Mouse (Mus musculus) myocyte (in vitro differentiated cells): ENCODE results near the gene Eml1. TPM values are rescaled to one million over a fixed set of nuclear protein-coding genes. Genes with fewer than 3 reads are reported as not detected.

ENCODE experiments used
- H3K27me3 ChIP-seq: one replicate; pipeline ENCODE4 v1.6.1; 2011; ENCODE audit not compliant: control insufficient read depth, insufficient read depth, insufficient read length
- H3K36me3 ChIP-seq: one replicate; pipeline ENCODE4 v1.6.1; 2011; ENCODE audit not compliant: control insufficient read depth, insufficient read depth
- H3K4me2 ChIP-seq: one replicate; pipeline ENCODE4 v1.6.1; 2011; ENCODE audit warnings: low read depth, control low read depth
- H3K4me3 ChIP-seq: one replicate; pipeline ENCODE4 v1.5.1; 2011; ENCODE audit warnings: mild to moderate bottlenecking, control low read depth, moderate library complexity
- H3K79me2 ChIP-seq: one replicate; pipeline ENCODE4 v1.6.1; 2011; ENCODE audit not compliant: control insufficient read depth, insufficient read depth
- H3ac ChIP-seq: one replicate; pipeline ENCODE4 v1.6.1; 2011; ENCODE audit not compliant: control insufficient read depth, insufficient read length
- CEBPB ChIP-seq: IDR thresholded peaks from 2 replicates; pipeline ENCODE4 v1.6.1; 2011; ENCODE audit warnings: mild to moderate bottlenecking, moderate library complexity; ENCODE audit not compliant: poor library complexity, insufficient read depth, severe bottlenecking
- E2F4 ChIP-seq: IDR thresholded peaks from one replicate; pipeline ENCODE4 v1.6.1; 2011; ENCODE audit warnings: mild to moderate bottlenecking, control low read depth, moderate library complexity; ENCODE audit not compliant: insufficient read depth
- MAX ChIP-seq: IDR thresholded peaks from one replicate; pipeline ENCODE4 v1.6.1; 2011; ENCODE audit warnings: low read depth, mild to moderate bottlenecking, control low read depth
- MYOD1 ChIP-seq, 3 experiments: IDR thresholded peaks; one replicate each; pipeline ENCODE4 v1.6.1; 2011; ENCODE audit warnings: control low read depth in 2 of 3, low read depth in 2 of 3, mild to moderate bottlenecking in 2 of 3, moderate library complexity in 1 of 3; ENCODE audit not compliant: insufficient read length in 2 of 3, control insufficient read depth in 1 of 3
- MYOG ChIP-seq, 3 experiments: IDR thresholded peaks; one replicate each; pipeline ENCODE4 v1.6.1; 2011; ENCODE audit warnings: control low read depth in 2 of 3, low read depth in 2 of 3, mild to moderate bottlenecking in 2 of 3; ENCODE audit not compliant: insufficient read length in 2 of 3, control insufficient read depth in 1 of 3, insufficient read depth in 1 of 3
- POLR2A ChIP-seq: IDR thresholded peaks from one replicate; pipeline ENCODE4 v1.6.1; 2011; ENCODE audit warnings: low read depth, mild to moderate bottlenecking, control low read depth, moderate library complexity; ENCODE audit not compliant: insufficient read length
- POLR2AphosphoS2 ChIP-seq: IDR thresholded peaks from one replicate; pipeline ENCODE4 v1.6.1; 2011; ENCODE audit warnings: low read depth, control low read depth; ENCODE audit not compliant: insufficient read length
- REST ChIP-seq: IDR thresholded peaks from one replicate; pipeline ENCODE4 v1.6.1; 2011; ENCODE audit warnings: mild to moderate bottlenecking, control low read depth, moderate library complexity; ENCODE audit not compliant: insufficient read depth, insufficient read length
- SRF ChIP-seq: IDR thresholded peaks from one replicate; pipeline ENCODE4 v1.6.1; 2011; ENCODE audit warnings: low read depth; ENCODE audit not compliant: control insufficient read depth, insufficient read length
- TCF12 ChIP-seq: IDR thresholded peaks from one replicate; pipeline ENCODE4 v1.6.1; 2011; ENCODE audit warnings: mild to moderate bottlenecking, control low read depth; ENCODE audit not compliant: poor library complexity, insufficient read depth, severe bottlenecking
- TCF3 ChIP-seq: IDR thresholded peaks from one replicate; pipeline ENCODE4 v1.6.1; 2011; ENCODE audit warnings: low read depth, control low read depth; ENCODE audit not compliant: insufficient read length
- USF1 ChIP-seq: IDR thresholded peaks from one replicate; pipeline ENCODE4 v1.6.1; 2011; ENCODE audit warnings: low read depth, mild to moderate bottlenecking, control low read depth, moderate library complexity
- polyA plus RNA-seq: library from polyadenylated mRNA; unstranded; fragments of >200 nt; fragmentation: generic; extraction: Trizol; gene quantifications from one replicate; pipeline ENCODE4 v1.2.1, GENCODE M21; 2012; ENCODE audit warnings: missing spikeins

Gene Eml1
- polyA plus RNA-seq, 1 experiment = 33.4 TPM

DNA sequence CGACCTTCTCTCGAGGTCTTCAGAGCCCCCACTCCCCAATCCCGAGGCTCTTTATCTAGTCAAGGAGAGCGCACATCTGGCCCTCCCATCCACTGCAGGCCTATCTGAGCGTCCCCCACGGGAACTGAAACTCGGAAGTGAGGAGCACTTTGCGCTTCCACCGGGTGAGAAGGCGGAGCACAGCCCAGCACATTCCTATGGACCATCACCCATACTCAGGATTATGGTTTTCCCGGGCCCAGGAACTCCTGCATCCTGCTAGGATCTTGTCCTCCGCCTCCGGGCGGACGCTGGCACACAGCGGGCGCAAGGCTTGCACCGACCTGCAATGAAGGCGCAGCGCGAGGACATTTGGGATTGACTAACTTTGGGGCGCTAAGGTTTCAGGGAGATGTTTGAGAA is 37.3 kb upstream of the Eml1 start:
- Histone ChIP-seq H3K79me2 (no peaks in the 10 kb centered on the region), H3K27me3 (no peaks in the 10 kb centered on the region), H3K36me3 (no peaks in the 10 kb centered on the region), H3K4me3 (peak overlapping the region; percentile 21), H3K4me2 (peak overlapping the region; percentile 99), H3ac (no peak overlapping the region)
- no peak for TF ChIP-seq MYOG (IDR thresholded peaks at IDR 0.05; ENCODE audit: control insufficient read depth in 1 of 3, insufficient read depth in 1 of 3, insufficient read length in 2 of 3, low read depth in 2 of 3)
- no peak for TF ChIP-seq SRF
- TF ChIP-seq POLR2A = no peak

GRCm38 (mm10) chr12:108333895-108334445 is 36.8 kb upstream of the Eml1 start, which contains the start of gene Cyp46a1:
TSS of gene Cyp46a1 (plus strand) at chr12:108334381.
- Histone ChIP-seq H3ac (peak within 1 kb of the TSS; percentile 32), H3K27me3 (no peaks in the 10 kb centered on the region), H3K4me2 (peak within 1 kb of the TSS; percentile 99), H3K79me2 (no peaks in the 10 kb centered on the region), H3K36me3 (no peaks in the 10 kb centered on the region), H3K4me3 (peak within 1 kb of the TSS; percentile 21)
- peak; percentile 34 for TF ChIP-seq MAX
- no peak for TF ChIP-seq REST
- peak; percentile 33 for TF ChIP-seq POLR2A
- TF ChIP-seq USF1 = no peak
- TF ChIP-seq MYOD1 (IDR thresholded peaks at IDR 0.05; ENCODE audit: control insufficient read depth in 1 of 3, insufficient read length in 2 of 3, low read depth in 2 of 3) = peak in 1 of 3 experiments; percentile 1
- peak; percentile 21 for TF ChIP-seq SRF

DNA sequence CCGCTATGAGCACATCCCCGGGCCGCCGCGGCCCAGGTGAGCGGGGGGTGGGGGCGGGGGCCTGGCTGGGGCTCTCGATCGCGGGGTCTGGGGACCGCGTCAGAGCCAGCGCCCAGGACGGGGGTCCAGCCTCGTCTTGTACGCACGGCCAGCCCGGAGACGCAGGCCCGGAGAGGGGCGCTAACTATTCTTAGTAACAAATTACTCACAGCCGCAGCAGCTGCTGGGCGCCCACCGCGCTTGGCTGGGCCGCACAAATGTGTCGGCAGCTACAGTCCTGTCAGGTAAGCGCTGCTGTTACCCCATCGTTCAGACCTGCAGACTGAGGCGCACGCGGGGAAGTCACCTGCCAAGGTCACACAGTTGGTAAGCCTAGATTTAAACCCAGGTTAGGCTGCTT is 36.2 kb upstream of the Eml1 start:
- Histone ChIP-seq H3K4me3 (no peak overlapping the region), H3K27me3 (no peaks in the 10 kb centered on the region)

DNA sequence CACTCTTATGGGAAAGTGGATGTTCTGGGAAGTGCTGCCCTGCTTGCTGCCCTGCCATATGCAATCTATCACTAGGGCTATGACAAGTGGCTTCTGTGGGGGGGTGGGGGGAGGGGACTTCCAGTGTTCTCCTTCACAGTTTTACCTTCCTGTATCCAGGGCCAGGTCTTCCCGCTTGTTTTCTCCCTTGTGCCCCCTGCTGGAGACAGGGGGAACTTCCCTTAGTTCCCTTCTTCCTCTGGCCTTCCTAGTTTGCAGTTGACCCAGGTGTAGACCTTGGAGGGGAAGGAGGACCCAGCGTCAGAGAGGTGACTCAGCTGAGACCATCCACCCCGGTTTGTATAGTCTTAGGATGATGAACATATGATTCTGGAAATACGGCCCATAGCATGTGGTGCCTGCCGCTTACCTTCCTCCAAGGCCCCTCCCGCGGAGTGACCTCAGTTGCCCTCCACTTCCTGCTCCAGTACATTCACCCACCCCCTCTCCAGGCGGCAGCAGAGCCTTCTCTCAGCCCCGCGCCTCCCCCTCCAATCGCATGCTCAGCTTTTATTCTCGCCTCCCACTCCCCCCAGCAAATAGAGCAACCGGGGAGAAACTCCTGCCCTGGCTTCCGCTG is 32.1 kb upstream of the Eml1 start:
- H3K36me3 ChIP-seq = no peaks in the 10 kb centered on the region
- H3K4me3 ChIP-seq = no peak overlapping the region
- H3K4me2 ChIP-seq = no peak overlapping the region
- no peak overlapping the region for H3ac ChIP-seq
- H3K79me2 ChIP-seq = no peaks in the 10 kb centered on the region
- TF ChIP-seq MYOG (IDR thresholded peaks at IDR 0.05; ENCODE audit: control insufficient read depth in 1 of 3, insufficient read depth in 1 of 3, insufficient read length in 2 of 3, low read depth in 2 of 3) = no peak
- H3K27me3 ChIP-seq = no peaks in the 10 kb centered on the region

More for the DNA sequence above, 36.2 kb upstream of the Eml1 start:
- Histone ChIP-seq H3K4me2 (peak overlapping the region; percentile 49), H3K79me2 (no peaks in the 10 kb centered on the region), H3K36me3 (no peaks in the 10 kb centered on the region), H3ac (peak overlapping the region; percentile 32)
- TF ChIP-seq MAX = no peak
- peak in 2 of 3 experiments; percentile 83 to 88 for TF ChIP-seq MYOG (IDR thresholded peaks at IDR 0.05; ENCODE audit: control insufficient read depth in 1 of 3, insufficient read depth in 1 of 3, insufficient read length in 2 of 3, low read depth in 2 of 3)
- TF ChIP-seq E2F4 = no peak
- no peak for TF ChIP-seq REST
- TF ChIP-seq POLR2AphosphoS2 = no peak
- TF ChIP-seq MYOD1 (IDR thresholded peaks at IDR 0.05; ENCODE audit: control insufficient read depth in 1 of 3, insufficient read length in 2 of 3, low read depth in 2 of 3) = peak in 2 of 3 experiments; percentile 77 to 86
- TF ChIP-seq TCF12 = no peak

- H3K36me3 ChIP-seq = no peaks in the 10 kb centered on the region
- TF ChIP-seq REST (no peak), TCF3 (no peak), TCF12 (no peak), E2F4 (no peak), CEBPB (no peak), POLR2AphosphoS2 (no peak), SRF (no peak), MYOD1 (IDR thresholded peaks at IDR 0.05; ENCODE audit: control insufficient read depth in 1 of 3, insufficient read length in 2 of 3, low read depth in 2 of 3) (no peak), MYOG (IDR thresholded peaks at IDR 0.05; ENCODE audit: control insufficient read depth in 1 of 3, insufficient read depth in 1 of 3, insufficient read length in 2 of 3, low read depth in 2 of 3) (no peak), USF1 (no peak), MAX (no peak), POLR2A (no peak)
- H3K4me3 ChIP-seq = no peak overlapping the region
- H3K4me2 ChIP-seq = no peak overlapping the region
- H3K79me2 ChIP-seq = no peaks in the 10 kb centered on the region
- no peak overlapping the region for H3ac ChIP-seq
- H3K27me3 ChIP-seq = peaks cover 6% of the 10 kb centered on the region
Observed at GRCm38 (mm10) chr12:108348151-108348550, 22.6 kb upstream of the Eml1 start.
